Mouse (Mus musculus) intestine, embryonic 14.5 days (tissue): ENCODE measurements around the gene Cdk17. TPM values are rescaled to one million over a fixed set of nuclear protein-coding genes. Genes with fewer than 3 reads are reported as not detected.

Source experiments
- ATAC-seq: fragments of 200-750 bp; cut with Nextera tagmentation; replicated peaks from 2 replicates; pipeline ENCODE4 v1.8.0; 2017; ENCODE audit warnings: low read depth, moderate number of reproducible peaks, moderate TSS enrichment, moderate library complexity; ENCODE audit not compliant: low FRiP score, low TSS enrichment
- DNase-seq: peaks from one replicate; pipeline ENCODE4 v3.0.0-alpha.2; 2018; ENCODE audit warnings: low spot score
- H3K27ac ChIP-seq: fragments of 300-500 bp; sonication (generic); 2 replicates; pipeline ENCODE4 v1.5.1; 2014; ENCODE audit warnings: low read depth, mild to moderate bottlenecking, control low read depth
- H3K27me3 ChIP-seq: fragments of 300-500 bp; sonication (generic); replicated peaks from 2 replicates; pipeline ENCODE4 v1.6.1; 2014; ENCODE audit warnings: low read length, control low read depth; ENCODE audit not compliant: control insufficient read depth, insufficient read depth
- H3K36me3 ChIP-seq: fragments of 300-500 bp; sonication (generic); 2 replicates; pipeline ENCODE4 v1.6.1; 2014; ENCODE audit warnings: low read length, control low read depth; ENCODE audit not compliant: control insufficient read depth, insufficient read depth
- H3K4me1 ChIP-seq: fragments of 300-500 bp; sonication (generic); replicated peaks from 2 replicates; pipeline ENCODE4 v1.6.1; 2014; ENCODE audit warnings: low read length, control low read depth, mixed read lengths; ENCODE audit not compliant: control insufficient read depth, insufficient read depth
- H3K4me2 ChIP-seq: fragments of 300-500 bp; sonication (generic); 2 replicates; pipeline ENCODE4 v1.6.1; 2014; ENCODE audit warnings: low read length
- H3K4me3 ChIP-seq: fragments of 300-500 bp; sonication (generic); 2 replicates; pipeline ENCODE4 v1.5.1; 2014; ENCODE audit warnings: low read depth, low read length, control low read depth, mixed read lengths
- H3K9ac ChIP-seq: fragments of 300-500 bp; sonication (generic); 2 replicates; pipeline ENCODE4 v1.6.1; 2014; ENCODE audit warnings: mild to moderate bottlenecking, low read length
- H3K9me3 ChIP-seq: fragments of 300-500 bp; sonication (generic); 2 replicates; pipeline ENCODE4 v1.6.1; 2016; ENCODE audit warnings: low read length, control low read depth; ENCODE audit not compliant: control insufficient read depth
- WGBS: fragments of 180-500 bp; shearing (Covaris S2); extraction: QIAGEN DNeasy Blood & Tissue Kit; methylation state at CpG from one replicate; pipeline ENCODE4 v1.1.7; 2014; 5-methylcytosine and 5-hydroxymethylcytosine counted together
- polyA plus RNA-seq: library from polyadenylated mRNA; unstranded; fragments of >200 nt; fragmentation: Nextera tagmentation; extraction: Ambion mirVana; gene quantifications from 2 replicates; pipeline ENCODE4 v1.2.1, GENCODE M21; 2014

Gene Cdk17
- polyA plus RNA-seq, 1 experiment from 2014 or later = 21.9 TPM

DNA sequence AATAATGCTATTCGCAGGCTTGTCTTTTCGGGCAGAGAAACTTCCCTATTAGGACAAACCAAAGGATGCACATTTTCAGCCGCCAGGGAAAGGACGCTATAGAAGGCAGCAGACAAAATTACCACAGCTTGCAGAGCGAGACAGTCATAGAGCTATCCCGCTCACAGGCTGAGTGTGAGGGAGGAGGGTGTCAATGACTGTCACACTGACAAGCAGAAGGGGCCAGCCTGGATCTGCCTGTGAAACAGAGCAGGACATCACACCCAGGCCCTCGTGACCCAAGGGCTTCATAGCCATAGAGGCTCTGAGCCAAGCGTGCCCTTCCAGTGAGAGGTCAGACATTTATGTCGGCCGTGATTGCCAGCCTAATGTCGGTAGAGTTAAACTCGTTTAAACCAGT lies 119.9 kb downstream of the Cdk17 start:
- Histone ChIP-seq H3K9ac (no peak overlapping the region), H3K9me3 (no peaks in the 10 kb centered on the region), H3K4me2 (no peak overlapping the region), H3K4me3 (no peak overlapping the region), H3K27ac (no peak overlapping the region), H3K36me3 (peaks cover 22% of the 10 kb centered on the region), H3K27me3 (no peaks in the 10 kb centered on the region), H3K4me1 (peaks cover 18% of the 10 kb centered on the region)
- ATAC-seq = no peak
- no peak for DNase-seq
- WGBS = 79% methylated on average over 12 of the region's 12 CpGs

DNA sequence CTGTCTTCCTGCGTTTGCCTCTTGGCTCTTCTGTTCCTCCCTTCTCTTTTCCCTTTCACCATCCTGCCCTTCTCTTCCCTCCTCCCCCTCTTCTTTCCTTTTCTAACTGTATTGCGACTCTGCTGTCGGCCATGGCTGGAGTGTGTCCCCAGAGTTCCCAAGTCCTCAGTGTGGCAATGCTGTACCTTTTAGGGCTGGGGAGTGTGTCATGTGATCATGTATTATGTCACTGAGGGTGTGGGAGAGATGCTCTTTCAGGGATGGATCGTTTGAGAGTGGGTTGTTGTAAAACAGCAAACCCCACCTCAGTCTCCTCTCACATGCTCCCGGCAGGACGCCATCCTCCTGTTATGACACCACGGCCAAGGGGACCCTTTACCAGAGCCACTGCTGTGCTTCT lies 120.4 kb downstream of the Cdk17 start:
- peaks cover 22% of the 10 kb centered on the region for H3K36me3 ChIP-seq
- no peak overlapping the region for H3K9ac ChIP-seq
- 75% methylated on average over 7 of the region's 7 CpGs for WGBS
- H3K4me1 ChIP-seq = peaks cover 13% of the 10 kb centered on the region
- H3K27me3 ChIP-seq = no peaks in the 10 kb centered on the region
- no peak overlapping the region for H3K27ac ChIP-seq
- no peak for DNase-seq
- no peak overlapping the region for H3K4me2 ChIP-seq
- H3K4me3 ChIP-seq = no peak overlapping the region
- ATAC-seq = no peak
- H3K9me3 ChIP-seq = no peaks in the 10 kb centered on the region

DNA sequence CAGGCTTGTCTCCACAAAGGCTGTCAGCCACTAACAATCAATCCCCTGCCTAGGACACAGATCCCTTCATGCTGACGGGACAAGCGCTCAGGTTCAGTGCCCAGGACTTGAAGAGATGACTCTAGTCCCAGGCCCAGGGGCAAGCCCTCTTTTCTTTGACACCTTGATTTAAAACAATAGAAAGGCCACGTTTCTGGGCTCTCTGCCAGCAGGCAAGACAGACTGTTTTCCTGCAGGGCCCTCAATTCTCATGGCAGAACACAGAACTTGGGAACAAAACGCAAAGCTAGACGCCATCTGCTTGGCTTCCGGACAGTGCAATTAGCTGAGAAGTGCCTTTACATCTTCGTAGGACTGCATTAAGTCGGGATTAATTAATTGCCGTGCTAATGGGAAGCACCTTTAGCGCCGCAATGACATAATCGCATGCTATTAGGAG lies 121.9 kb downstream of the Cdk17 start:
- no peak for DNase-seq
- H3K4me2 ChIP-seq = no peak overlapping the region
- no peak overlapping the region for H3K9ac ChIP-seq
- H3K27me3 ChIP-seq = no peaks in the 10 kb centered on the region
- no peak overlapping the region for H3K4me3 ChIP-seq
- no peaks in the 10 kb centered on the region for H3K4me1 ChIP-seq
- WGBS = 61% methylated on average over 12 of the region's 12 CpGs
- no peak overlapping the region for H3K27ac ChIP-seq
- ATAC-seq = no peak
- H3K36me3 ChIP-seq = peaks cover 22% of the 10 kb centered on the region
- H3K9me3 ChIP-seq = no peaks in the 10 kb centered on the region

DNA sequence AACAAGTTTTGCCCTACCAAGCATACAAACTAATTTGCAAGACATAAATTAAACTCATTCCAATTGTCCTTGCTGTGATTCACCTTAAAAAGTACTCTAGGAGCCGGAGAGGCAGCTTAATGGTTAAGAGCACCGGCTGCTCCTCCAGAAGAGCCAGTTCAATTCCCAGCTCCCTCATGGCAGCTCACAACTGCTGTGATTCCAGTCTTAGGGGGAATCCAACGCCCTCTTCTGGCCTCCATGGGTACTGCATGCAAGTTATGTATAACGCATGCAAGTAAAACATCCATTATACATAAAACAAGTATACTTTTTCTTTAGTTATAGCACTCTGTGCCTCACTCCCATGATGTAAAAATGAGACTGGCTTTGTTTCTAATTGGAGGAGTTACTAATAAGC lies 122.6 kb downstream of the Cdk17 start:
- Histone ChIP-seq H3K4me3 (no peak overlapping the region), H3K36me3 (peaks cover 22% of the 10 kb centered on the region), H3K4me2 (no peak overlapping the region), H3K9me3 (no peaks in the 10 kb centered on the region), H3K4me1 (peaks cover 2% of the 10 kb centered on the region; the same call in 1 of the 2 replicates), H3K9ac (no peak overlapping the region), H3K27me3 (no peaks in the 10 kb centered on the region), H3K27ac (no peak overlapping the region)
- ATAC-seq = no peak
- 73% methylated on average over 4 of the region's 4 CpGs for WGBS
- no peak for DNase-seq

DNA sequence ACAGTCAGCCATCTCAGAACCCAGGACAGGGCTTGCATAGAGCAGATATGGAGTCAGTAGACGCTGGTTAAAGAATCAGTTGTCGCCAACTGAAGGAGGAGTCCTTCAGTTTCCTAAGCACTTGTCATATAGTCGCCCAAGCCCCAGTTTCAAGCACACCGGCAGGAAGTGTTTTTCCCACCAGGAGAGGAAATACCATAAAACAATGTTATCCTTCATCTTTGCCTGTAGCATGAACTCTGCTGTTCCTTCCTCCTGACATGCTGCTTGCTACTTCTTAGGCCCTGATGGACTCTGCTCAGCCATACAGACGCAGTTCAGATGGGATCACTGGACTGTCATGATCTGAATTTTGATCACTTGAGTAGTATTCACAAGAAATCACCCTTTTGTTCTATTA lies 124.8 kb downstream of the Cdk17 start:
- Histone ChIP-seq H3K4me2 (no peak overlapping the region), H3K9ac (no peak overlapping the region), H3K27ac (no peak overlapping the region), H3K4me1 (peaks cover 15% of the 10 kb centered on the region), H3K36me3 (peaks cover 22% of the 10 kb centered on the region), H3K27me3 (no peaks in the 10 kb centered on the region), H3K4me3 (no peak overlapping the region), H3K9me3 (no peaks in the 10 kb centered on the region)
- 68% methylated on average over 5 of the region's 5 CpGs for WGBS
- ATAC-seq (no peak), DNase-seq (no peak)

DNA sequence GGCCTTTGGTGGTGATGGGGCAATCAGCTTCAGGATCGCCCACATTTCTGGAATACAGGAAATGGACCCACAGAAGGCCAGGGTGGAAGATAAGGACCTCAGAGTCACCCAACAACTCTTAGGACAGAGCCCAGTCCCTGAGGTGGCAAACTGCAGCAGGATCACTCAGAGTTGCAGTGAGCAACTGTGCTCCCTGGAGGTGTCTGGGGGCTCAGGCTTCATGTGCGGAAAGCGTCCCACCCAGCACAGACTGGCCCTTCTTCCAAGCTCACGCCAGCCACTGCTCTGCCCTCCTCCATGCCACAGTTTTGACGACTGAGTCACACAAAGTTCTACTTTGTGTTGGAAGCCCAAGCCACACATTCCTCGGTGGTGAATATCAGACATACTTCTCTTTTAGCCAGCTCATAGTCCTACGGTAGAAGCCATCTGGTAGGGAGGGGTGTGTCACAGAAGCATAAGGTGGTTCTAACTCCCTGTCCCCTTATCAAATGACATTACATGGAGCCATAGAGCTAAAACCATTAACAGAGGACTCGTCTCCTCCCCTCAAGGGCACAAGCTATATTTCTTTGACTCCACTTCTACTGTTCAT lies 127.0 kb downstream of the Cdk17 start:
- 89% methylated on average over 8 of the region's 8 CpGs for WGBS
- Histone ChIP-seq H3K27me3 (no peaks in the 10 kb centered on the region), H3K9ac (no peak overlapping the region), H3K4me2 (no peak overlapping the region), H3K27ac (no peak overlapping the region), H3K36me3 (peaks cover 13% of the 10 kb centered on the region), H3K9me3 (no peaks in the 10 kb centered on the region), H3K4me1 (peaks cover 15% of the 10 kb centered on the region), H3K4me3 (no peak overlapping the region)
- DNase-seq (no peak), ATAC-seq (no peak)

DNA sequence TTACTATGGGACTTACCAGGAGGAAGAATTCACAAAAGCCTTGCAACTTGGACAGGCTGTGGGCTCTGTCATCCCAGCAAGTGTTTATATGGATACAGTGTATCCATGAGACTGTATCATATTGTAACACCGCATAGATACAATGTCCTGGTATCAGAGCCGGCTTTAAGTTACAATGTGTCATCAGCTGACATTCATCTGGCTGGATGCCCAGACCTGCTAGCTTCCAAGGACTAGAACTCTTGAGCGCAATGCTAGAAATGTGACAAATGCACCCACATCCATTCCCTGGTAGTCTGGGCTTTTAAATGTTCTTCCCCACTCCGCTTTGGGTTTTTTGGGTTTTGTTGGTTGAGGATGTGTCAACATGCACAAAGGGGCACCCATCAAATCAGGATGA lies 127.7 kb downstream of the Cdk17 start:
- H3K4me3 ChIP-seq = no peak overlapping the region

DNA sequence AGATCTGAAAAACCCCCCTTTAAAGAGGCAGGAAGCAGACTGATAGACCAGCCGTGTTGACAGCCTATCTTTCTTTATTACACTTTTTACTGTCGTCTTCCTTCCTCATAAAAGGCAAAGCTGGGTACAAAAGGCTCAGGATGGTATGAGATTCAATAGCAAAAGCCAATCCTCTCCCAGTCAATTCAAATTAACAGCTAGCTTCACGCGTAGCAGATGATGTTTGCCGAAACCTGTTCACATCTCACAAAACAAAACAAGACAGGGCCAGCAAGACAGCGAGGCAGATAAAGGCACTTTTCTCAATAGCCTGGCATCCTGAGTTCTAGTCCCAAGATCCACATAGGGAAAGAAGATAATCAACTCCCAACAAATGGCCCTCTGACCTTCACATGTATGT lies 128.7 kb downstream of the Cdk17 start:
- no peak overlapping the region for H3K4me2 ChIP-seq
- DNase-seq (no peak), ATAC-seq (no peak)
- no peaks in the 10 kb centered on the region for H3K27me3 ChIP-seq
- H3K27ac ChIP-seq = no peak overlapping the region
- 67% methylated on average over 6 of the region's 6 CpGs for WGBS
- no peaks in the 10 kb centered on the region for H3K9me3 ChIP-seq
- H3K9ac ChIP-seq = no peak overlapping the region
- H3K4me3 ChIP-seq = no peak overlapping the region
- H3K4me1 ChIP-seq = peaks cover 18% of the 10 kb centered on the region
- peaks cover 7% of the 10 kb centered on the region; the same call in 1 of the 2 replicates for H3K36me3 ChIP-seq

More for the DNA sequence above, 127.7 kb downstream of the Cdk17 start:
- 43% methylated on average over 4 of the region's 4 CpGs for WGBS
- Histone ChIP-seq H3K27ac (no peak overlapping the region), H3K9ac (no peak overlapping the region), H3K36me3 (peaks cover 18% of the 10 kb centered on the region), H3K27me3 (no peaks in the 10 kb centered on the region), H3K9me3 (no peaks in the 10 kb centered on the region), H3K4me1 (peaks cover 15% of the 10 kb centered on the region), H3K4me2 (no peak overlapping the region)
- DNase-seq = no peak
- ATAC-seq = no peak

DNA sequence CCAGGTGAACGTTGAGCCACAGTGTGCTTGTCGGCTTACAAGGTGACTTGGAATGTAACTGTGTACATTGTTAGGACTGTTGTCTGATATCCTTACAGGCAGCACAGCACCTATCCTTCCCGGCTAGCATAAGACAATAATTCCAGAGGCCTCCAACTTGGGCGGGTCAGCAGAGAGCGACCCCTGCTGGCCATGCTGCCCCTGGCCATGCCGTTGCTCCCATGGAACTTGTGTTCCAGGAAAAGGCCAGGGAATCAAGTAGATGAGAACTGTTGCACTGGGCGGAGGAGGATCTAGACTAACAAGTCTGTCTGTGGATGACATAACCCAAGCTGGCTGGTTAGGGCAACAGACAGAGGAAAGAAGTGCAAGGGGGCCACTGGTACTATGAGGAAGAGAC lies 130.7 kb downstream of the Cdk17 start:
- 43% methylated on average over 7 of the region's 7 CpGs for WGBS
- 0 out of 2 replicates have a peak, but pooled peaks cover 5% of the 10 kb centered on the region for H3K36me3 ChIP-seq
- no peaks in the 10 kb centered on the region for H3K27me3 ChIP-seq
- ATAC-seq (peak; percentile 34; the same call in 1 of the 2 replicates), DNase-seq (peak; percentile 68)
- H3K4me2 ChIP-seq = no peak overlapping the region
- no peak overlapping the region for H3K9ac ChIP-seq
- no peak overlapping the region for H3K27ac ChIP-seq
- no peaks in the 10 kb centered on the region for H3K9me3 ChIP-seq
- H3K4me1 ChIP-seq = peaks cover 33% of the 10 kb centered on the region
- H3K4me3 ChIP-seq = no peak overlapping the region
